In the genomic region with DNA sequence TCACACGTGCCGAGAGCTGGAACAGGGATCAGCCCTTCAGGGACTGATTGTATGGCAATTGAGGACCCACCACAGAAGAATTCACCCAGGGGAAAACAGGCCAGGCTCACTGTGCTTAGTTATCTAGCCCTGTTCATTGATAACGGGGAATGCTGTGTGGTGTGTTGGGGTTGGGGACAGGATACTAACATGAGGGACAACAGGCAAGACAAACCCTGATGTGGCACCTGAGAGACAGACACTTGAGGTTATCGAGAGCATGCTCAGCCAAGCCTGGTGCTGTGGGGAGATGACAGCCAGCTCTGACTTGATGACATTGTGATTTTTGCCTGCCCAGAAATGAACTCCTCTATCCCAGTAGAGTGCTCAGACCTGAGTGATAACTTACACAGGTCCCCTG, we compare ENCODE assay signal across 30 mouse cellular contexts. TPM values are rescaled to one million over a fixed set of nuclear protein-coding genes. Genes with fewer than 3 reads are reported as not detected.
DNase-seq lines count a peak whose midpoint lies in the region; ATAC-seq and TF ChIP-seq lines count a peak whose summit lies in the region.
"Had no signal": no experiment of that assay in that cellular context is flagged by ENCODE, and none has a peak within 500 bp of the region (broad histone marks: within the 10 kb centered on the region; RNA-seq: fewer than 3 reads in every experiment).

No protein-coding gene starts in this region.

- H3K4me2 ChIP-seq in heart, embryonic 11.5 days: no peak overlapping the region
- no peak overlapping the region for H3K4me2 ChIP-seq in heart, embryonic 13.5 days
- no peak overlapping the region for H3K4me2 ChIP-seq in heart, embryonic 16.5 days (ENCODE audit: low read depth, low read length)
- no peak overlapping the region for H3K4me2 ChIP-seq in midbrain, postnatal 0 days (ENCODE audit: low read depth, low read length, poor library complexity, severe bottlenecking)
- no peak overlapping the region for H3K4me2 ChIP-seq in forebrain, embryonic 13.5 days
- H3K4me2 ChIP-seq: hindbrain, embryonic 13.5 days; intestine, embryonic 15.5 days had no signal

- intact Hi-C loops in heart, postnatal 10 days (cut with DNase I): loop anchor here (2.0 kb wide), 1 partner anchor 21 kb away; no protein-coding TSS in a partner anchor

- 0 out of 2 replicates have a peak, but pooled peaks have one; percentile 17 for ATAC-seq in heart, embryonic 11.5 days (replicated peaks; ENCODE audit: insufficient number of reproducible peaks, low FRiP score, low TSS enrichment)
- peak; percentile 42; the same call in 1 of the 2 replicates for ATAC-seq in heart, embryonic 13.5 days (ENCODE audit: extremely low read depth, insufficient number of reproducible peaks, low FRiP score, low TSS enrichment)
- peak; percentile 79 for ATAC-seq in heart, embryonic 16.5 days (replicated peaks; ENCODE audit: extremely low read depth, insufficient read depth, low FRiP score)
- ATAC-seq in midbrain, postnatal 0 days (ENCODE audit: low FRiP score): no peak
- ATAC-seq in forebrain, embryonic 13.5 days: no peak
- ATAC-seq: forebrain, embryonic 14.5 days; forebrain, postnatal 0 days; hindbrain, embryonic 16.5 days; intestine, embryonic 15.5 days; Patski had no signal

- no peak overlapping the region for H3K4me3 ChIP-seq in heart, embryonic 11.5 days (ENCODE audit: low read depth, low read length)
- no peak overlapping the region for H3K4me3 ChIP-seq in heart, embryonic 13.5 days
- no peak overlapping the region for H3K4me3 ChIP-seq in heart, embryonic 16.5 days (ENCODE audit: low read length)
- H3K4me3 ChIP-seq in midbrain, postnatal 0 days (ENCODE audit: low read depth, low read length): no peak overlapping the region
- no peak overlapping the region for H3K4me3 ChIP-seq in forebrain, embryonic 13.5 days
- H3K4me3 ChIP-seq: forebrain, embryonic 10.5 days; gastrocnemius, adult 2 months; hindbrain, embryonic 10.5 days; hindbrain, embryonic 13.5 days; intestine, embryonic 15.5 days had no signal

- peak; percentile 48 to 52 for DNase-seq in heart, adult 18-20 months
- no peak for DNase-seq in heart, postnatal 10 days
- no peak for DNase-seq in heart, adult 8-10 months (ENCODE audit: low spot score)
- DNase-seq in midbrain, postnatal 0 days (ENCODE audit: low spot score): no peak
- DNase-seq: adrenal gland, postnatal 10 days; adrenal gland, postnatal 36 days; B cell, adult 2 months; cerebellum, adult 18-20 months; cerebellum, adult 9-10 months; cerebellum, postnatal 14 days; forebrain, postnatal 0 days; gastrocnemius, adult 2 months; gastrocnemius, postnatal 14 days; kidney, adult 11 months; kidney, adult 8-10 months had no signal

- no peaks in the 10 kb centered on the region for H3K9me3 ChIP-seq in heart, embryonic 11.5 days (replicated peaks; ENCODE audit: control insufficient read depth, low read length)
- H3K9me3 ChIP-seq in heart, embryonic 13.5 days: no peaks in the 10 kb centered on the region
- peaks cover 6% of the 10 kb centered on the region for H3K9me3 ChIP-seq in heart, embryonic 16.5 days (replicated peaks; ENCODE audit: control insufficient read depth, low read length)
- H3K9me3 ChIP-seq in midbrain, postnatal 0 days (ENCODE audit: low read length): no peaks in the 10 kb centered on the region
- H3K9me3 ChIP-seq in forebrain, embryonic 13.5 days (replicated peaks): no peaks in the 10 kb centered on the region
- H3K9me3 ChIP-seq: hindbrain, embryonic 10.5 days; hindbrain, embryonic 13.5 days; intestine, embryonic 15.5 days had no signal

- TF ChIP-seq CTCF in midbrain, postnatal 0 days (IDR thresholded peaks at IDR 0.05): no peak

- H3K36me3 ChIP-seq in heart, embryonic 11.5 days (ENCODE audit: control insufficient read depth, insufficient read depth, low read length): no peaks in the 10 kb centered on the region
- no peaks in the 10 kb centered on the region for H3K36me3 ChIP-seq in heart, embryonic 13.5 days
- no peaks in the 10 kb centered on the region for H3K36me3 ChIP-seq in heart, embryonic 16.5 days (ENCODE audit: control insufficient read depth, insufficient read depth)
- H3K36me3 ChIP-seq in midbrain, postnatal 0 days (ENCODE audit: insufficient read depth, low read length): no peaks in the 10 kb centered on the region
- no peaks in the 10 kb centered on the region for H3K36me3 ChIP-seq in forebrain, embryonic 13.5 days (ENCODE audit: poor library complexity, severe bottlenecking)
- H3K36me3 ChIP-seq: forebrain, embryonic 10.5 days; G1E; hindbrain, embryonic 10.5 days; hindbrain, embryonic 13.5 days; intestine, embryonic 15.5 days had no signal

- H3K9ac ChIP-seq in heart, embryonic 11.5 days (ENCODE audit: low read depth, low read length): no peak overlapping the region
- no peak overlapping the region for H3K9ac ChIP-seq in heart, embryonic 13.5 days
- H3K9ac ChIP-seq in heart, embryonic 16.5 days (ENCODE audit: low read length): no peak overlapping the region
- H3K9ac ChIP-seq in midbrain, postnatal 0 days (replicated peaks; ENCODE audit: low read length, poor library complexity, severe bottlenecking): no peak overlapping the region
- no peak overlapping the region for H3K9ac ChIP-seq in forebrain, embryonic 13.5 days
- H3K9ac ChIP-seq: forebrain, postnatal 0 days; hindbrain, embryonic 13.5 days; intestine, embryonic 15.5 days had no signal

- 23% methylated on average over 4 of the region's 4 CpGs for WGBS in heart, embryonic 11.5 days (ENCODE audit: insufficient replicate concordance)
- 16% methylated on average over 4 of the region's 4 CpGs for WGBS in heart, embryonic 13.5 days
- WGBS in heart, embryonic 16.5 days: 27% methylated on average over 4 of the region's 4 CpGs
- 62% methylated on average over 4 of the region's 4 CpGs for WGBS in midbrain, postnatal 0 days
- WGBS in forebrain, embryonic 13.5 days: 67% methylated on average over 4 of the region's 4 CpGs

- H3K4me1 ChIP-seq in heart, embryonic 11.5 days (ENCODE audit: control insufficient read depth, insufficient read depth, low read length): peaks cover 21% of the 10 kb centered on the region
- peaks cover 39% of the 10 kb centered on the region for H3K4me1 ChIP-seq in heart, embryonic 13.5 days
- H3K4me1 ChIP-seq in heart, embryonic 16.5 days (ENCODE audit: control insufficient read depth, insufficient read depth, low read length): peaks cover 26% of the 10 kb centered on the region
- H3K4me1 ChIP-seq in midbrain, postnatal 0 days (ENCODE audit: insufficient read depth, low read length): no peaks in the 10 kb centered on the region
- no peaks in the 10 kb centered on the region for H3K4me1 ChIP-seq in forebrain, embryonic 13.5 days
- H3K4me1 ChIP-seq: hindbrain, embryonic 10.5 days; hindbrain, embryonic 13.5 days; intestine, embryonic 15.5 days had no signal

- H3K27me3 ChIP-seq in heart, embryonic 11.5 days (ENCODE audit: control insufficient read depth, insufficient read depth, low read length): peaks cover 6% of the 10 kb centered on the region; the same call in 1 of the 2 replicates
- H3K27me3 ChIP-seq in heart, embryonic 13.5 days (replicated peaks): peaks cover 58% of the 10 kb centered on the region
- H3K27me3 ChIP-seq in heart, embryonic 16.5 days (ENCODE audit: control insufficient read depth, insufficient read depth, low read length): peaks cover 27% of the 10 kb centered on the region
- no peaks in the 10 kb centered on the region for H3K27me3 ChIP-seq in midbrain, postnatal 0 days (ENCODE audit: insufficient read depth, low read length)
- H3K27me3 ChIP-seq in forebrain, embryonic 13.5 days: no peaks in the 10 kb centered on the region
- H3K27me3 ChIP-seq: hindbrain, embryonic 13.5 days; intestine, embryonic 15.5 days; Patski had no signal

- peak overlapping the region; percentile 50 for H3K27ac ChIP-seq in heart, embryonic 11.5 days (ENCODE audit: low read depth, low read length)
- peak overlapping the region; percentile 71 for H3K27ac ChIP-seq in heart, embryonic 13.5 days (replicated peaks)
- H3K27ac ChIP-seq in heart, embryonic 16.5 days (ENCODE audit: low read length): peak overlapping the region; percentile 52
- H3K27ac ChIP-seq in midbrain, postnatal 0 days (ENCODE audit: low read depth, low read length): no peak overlapping the region
- no peak overlapping the region for H3K27ac ChIP-seq in forebrain, embryonic 13.5 days
- H3K27ac ChIP-seq: forebrain, embryonic 10.5 days; gastrocnemius, adult 2 months; hindbrain, embryonic 10.5 days; hindbrain, embryonic 13.5 days; intestine, embryonic 15.5 days had no signal

RNA-seq across cellular contexts. Expression of gene Ribc2, which starts 24.3 kb away (rescaled TPM):
- not detected for total RNA-seq in heart, adult 18-20 months (2021)
- total RNA-seq in heart, postnatal 10 days (2021): not detected
- polyA plus RNA-seq in heart, embryonic 11.5 days (2014; fragmentation: Nextera tagmentation; extraction: Ambion mirVana): 0.14 and 0.21 TPM in 2 replicates
- not detected for total RNA-seq in heart, adult 8-10 months (2022)
- 0.11 TPM in 1 of 2 replicates, not detected in the other for polyA plus RNA-seq in heart, embryonic 13.5 days (2015; fragmentation: Nextera tagmentation; extraction: Ambion mirVana)
- 0.20 and 0.29 TPM in 2 replicates for polyA plus RNA-seq in heart, embryonic 16.5 days (2015; fragmentation: Nextera tagmentation; extraction: Ambion mirVana)
- 0.77 TPM in 1 of 2 replicates, not detected in the other for total RNA-seq in midbrain, postnatal 0 days (2014; rRNA removed)
- 0.80 and 0.93 TPM in 2 replicates for polyA plus RNA-seq in midbrain, postnatal 0 days (2015; fragmentation: Nextera tagmentation; extraction: Ambion mirVana)
- polyA plus RNA-seq in forebrain, embryonic 13.5 days (2015; fragmentation: Nextera tagmentation; extraction: Ambion mirVana): 0.65 and 0.78 TPM in 2 replicates
- total RNA-seq: adrenal gland, adult 18-20 months; adrenal gland, postnatal 10 days; adrenal gland, postnatal 36 days; CH12.LX; G1E; gastrocnemius, adult 2 months; gastrocnemius, postnatal 14 days; gastrocnemius, postnatal 4 days had no signal
- polyA plus RNA-seq: G1E, Patski had no signal

RNA-seq across cellular contexts. Expression of gene Smc1b, which starts 24.4 kb away (rescaled TPM):
- not detected for total RNA-seq in heart, adult 18-20 months (2021)
- under 1 TPM in 1 of 2 experiments, not detected in 1; 0.07 TPM for total RNA-seq in heart, postnatal 10 days (2021)
- 0.11 TPM in 2 replicates for polyA plus RNA-seq in heart, embryonic 11.5 days (2014; fragmentation: Nextera tagmentation; extraction: Ambion mirVana)
- total RNA-seq in heart, adult 8-10 months (2022): not detected
- 0.08 and 0.09 TPM in 2 replicates for polyA plus RNA-seq in heart, embryonic 13.5 days (2015; fragmentation: Nextera tagmentation; extraction: Ambion mirVana)
- 0.07 and 0.08 TPM in 2 replicates for polyA plus RNA-seq in heart, embryonic 16.5 days (2015; fragmentation: Nextera tagmentation; extraction: Ambion mirVana)
- total RNA-seq in midbrain, postnatal 0 days (2014; rRNA removed): 0.60 and 0.66 TPM in 2 replicates
- polyA plus RNA-seq in midbrain, postnatal 0 days (2015; fragmentation: Nextera tagmentation; extraction: Ambion mirVana): 0.18 and 0.39 TPM in 2 replicates
- 0.13 and 0.21 TPM in 2 replicates for polyA plus RNA-seq in forebrain, embryonic 13.5 days (2015; fragmentation: Nextera tagmentation; extraction: Ambion mirVana)
- total RNA-seq: adrenal gland, adult 18-20 months; CH12.LX; gastrocnemius, adult 2 months; gastrocnemius, postnatal 14 days had no signal
- polyA plus RNA-seq: G1E; hindbrain, embryonic 10.5 days had no signal

RNA-seq across cellular contexts. Expression of gene Fbln1, which starts 49.6 kb away (rescaled TPM):
- 10 to 100 TPM; 54.5 to 74.1 TPM for total RNA-seq in heart, adult 18-20 months (2021)
- 10 to 100 TPM; 76.2 to 79.6 TPM for total RNA-seq in heart, postnatal 10 days (2021)
- 145 and 163 TPM in 2 replicates for polyA plus RNA-seq in heart, embryonic 11.5 days (2014; fragmentation: Nextera tagmentation; extraction: Ambion mirVana)
- total RNA-seq in heart, adult 8-10 months (2022): 10 to 100 TPM; 52.9 to 86.6 (median 70.1) TPM
- polyA plus RNA-seq in heart, embryonic 13.5 days (2015; fragmentation: Nextera tagmentation; extraction: Ambion mirVana): 125 and 139 TPM in 2 replicates
- polyA plus RNA-seq in heart, embryonic 16.5 days (2015; fragmentation: Nextera tagmentation; extraction: Ambion mirVana): 109 and 124 TPM in 2 replicates
- total RNA-seq in midbrain, postnatal 0 days (2014; rRNA removed): 57.8 and 64.5 TPM in 2 replicates
- polyA plus RNA-seq in midbrain, postnatal 0 days (2015; fragmentation: Nextera tagmentation; extraction: Ambion mirVana): 46.2 and 48.5 TPM in 2 replicates
- 62.1 and 63.3 TPM in 2 replicates for polyA plus RNA-seq in forebrain, embryonic 13.5 days (2015; fragmentation: Nextera tagmentation; extraction: Ambion mirVana)
- polyA plus RNA-seq: G1E had no signal

Comparison
In these comparisons a context has a peak if more than half of its experiments do, and no peak if none do; other contexts are left out.
1. DNase-seq: peak in heart, adult 18-20 months (2 of 2); none in heart, postnatal 10 days (0 of 2), heart, adult 8-10 months (single experiment) and midbrain, postnatal 0 days (single experiment).
2. ATAC-seq: peak in heart, embryonic 11.5 days (single experiment), heart, embryonic 13.5 days (single experiment) and heart, embryonic 16.5 days (single experiment); none in midbrain, postnatal 0 days (single experiment) and forebrain, embryonic 13.5 days (single experiment).
3. H3K27ac ChIP-seq: peak in heart, embryonic 11.5 days (single experiment), heart, embryonic 13.5 days (single experiment) and heart, embryonic 16.5 days (single experiment); none in midbrain, postnatal 0 days (single experiment) and forebrain, embryonic 13.5 days (single experiment).